Mouse (Mus musculus): ENCODE data around the gene Rnf150.

- TF ChIP-seq MYOD1 (IDR thresholded peaks at IDR 0.05; ENCODE audit: control insufficient read depth in 1 of 3, insufficient read length in 2 of 3, low read depth in 2 of 3) (no peak), POLR2A (IDR thresholded peaks at IDR 0.05; ENCODE audit: insufficient read length, low read depth) (no peak), USF1 (IDR thresholded peaks at IDR 0.05; ENCODE audit: low read depth) (no peak), MAX (IDR thresholded peaks at IDR 0.05; ENCODE audit: low read depth) (no peak), TCF12 (IDR thresholded peaks at IDR 0.05; ENCODE audit: insufficient read depth, poor library complexity, severe bottlenecking) (no peak), E2F4 (IDR thresholded peaks at IDR 0.05; ENCODE audit: insufficient read depth) (no peak), POLR2AphosphoS2 (IDR thresholded peaks at IDR 0.05; ENCODE audit: insufficient read length, low read depth) (no peak), MYOG (IDR thresholded peaks at IDR 0.05; ENCODE audit: control insufficient read depth in 1 of 3, insufficient read depth in 1 of 3, insufficient read length in 2 of 3, low read depth in 2 of 3) (no peak), REST (IDR thresholded peaks at IDR 0.05; ENCODE audit: insufficient read depth, insufficient read length) (no peak), CEBPB (IDR thresholded peaks at IDR 0.05; ENCODE audit: insufficient read depth, poor library complexity, severe bottlenecking) (no peak)
Measured at GRCm38 (mm10) chr8:82964537-82964936, 101.4 kb downstream of the Rnf150 start.

Measured in myocyte (in vitro differentiated cells).